Mouse (Mus musculus) myocyte (in vitro differentiated cells): ENCODE results near the gene Adamts17.

Source experiments
- MAX ChIP-seq: IDR thresholded peaks from one replicate; pipeline ENCODE4 v1.6.1; 2011; ENCODE audit warnings: low read depth, mild to moderate bottlenecking, control low read depth
- MYOD1 ChIP-seq, 3 experiments: IDR thresholded peaks; one replicate each; pipeline ENCODE4 v1.6.1; 2011; ENCODE audit warnings: control low read depth in 2 of 3, low read depth in 2 of 3, mild to moderate bottlenecking in 2 of 3, moderate library complexity in 1 of 3; ENCODE audit not compliant: insufficient read length in 2 of 3, control insufficient read depth in 1 of 3

GRCm38 (mm10) chr7:67064627-67065305 lies 225.2 kb downstream of the Adamts17 start:
- TF ChIP-seq MYOD1 (IDR thresholded peaks at IDR 0.05; ENCODE audit: control insufficient read depth in 1 of 3, insufficient read length in 2 of 3, low read depth in 2 of 3) (no peak), MAX (no peak)
